Mouse (Mus musculus) lung, embryonic 14.5 days (tissue): Measurements from ENCODE around the gene Dgkd. TPM values are rescaled to one million over a fixed set of nuclear protein-coding genes. Genes with fewer than 3 reads are reported as not detected.
"Not testable (repeated sequence)": the region's sequence is repeated elsewhere in the genome, so short reads cannot be mapped to it uniquely, and the experiment has no call there.

Experiments used
- ATAC-seq: fragments of 200-750 bp; cut with Nextera tagmentation; 2 replicates; pipeline ENCODE4 v1.8.0; 2017; ENCODE audit warnings: mild to moderate bottlenecking, moderate TSS enrichment, moderate library complexity; ENCODE audit not compliant: insufficient read depth
- DNase-seq: peaks from one replicate; pipeline ENCODE4 v3.0.0-alpha.2; 2015
- H3K27ac ChIP-seq: fragments of 300-500 bp; sonication (generic); 2 replicates; pipeline ENCODE4 v1.5.1; 2014; ENCODE audit warnings: low read depth, mild to moderate bottlenecking, moderate library complexity
- H3K27me3 ChIP-seq: fragments of 300-500 bp; sonication (generic); 2 replicates; pipeline ENCODE4 v1.6.1; 2014; ENCODE audit warnings: low read length, control low read depth; ENCODE audit not compliant: insufficient read depth
- H3K36me3 ChIP-seq: fragments of 300-500 bp; sonication (generic); 2 replicates; pipeline ENCODE4 v1.6.1; 2014; ENCODE audit warnings: control low read depth; ENCODE audit not compliant: insufficient read depth
- H3K4me1 ChIP-seq: fragments of 300-500 bp; sonication (generic); 2 replicates; pipeline ENCODE4 v1.6.1; 2014; ENCODE audit warnings: antibody characterized with exemption, control low read depth; ENCODE audit not compliant: insufficient read depth
- H3K4me2 ChIP-seq: fragments of 300-500 bp; sonication (generic); 2 replicates; pipeline ENCODE4 v1.6.1; 2014; ENCODE audit warnings: mild to moderate bottlenecking
- H3K4me3 ChIP-seq: fragments of 300-500 bp; sonication (generic); 2 replicates; pipeline ENCODE4 v1.5.1; 2014; ENCODE audit warnings: low read depth, low read length
- H3K9ac ChIP-seq: fragments of 300-500 bp; sonication (generic); 2 replicates; pipeline ENCODE4 v1.6.1; 2014
- H3K9me3 ChIP-seq: fragments of 300-500 bp; sonication (generic); 2 replicates; pipeline ENCODE4 v1.6.1; 2016; ENCODE audit warnings: low read depth, low read length, control low read depth
- CTCF ChIP-seq: IDR thresholded peaks from 2 replicates; pipeline ENCODE4 v1.5.1; 2016; ENCODE audit warnings: antibody characterized with exemption, low read depth
- WGBS: fragments of 180-500 bp; shearing (Covaris S2); extraction: QIAGEN DNeasy Blood & Tissue Kit; methylation state at CpG from one replicate; pipeline ENCODE4 v1.1.7; 2014; 5-methylcytosine and 5-hydroxymethylcytosine counted together
- polyA plus RNA-seq: library from polyadenylated mRNA; unstranded; fragments of >200 nt; fragmentation: Nextera tagmentation; extraction: Ambion mirVana; gene quantifications from 2 replicates; pipeline ENCODE4 v1.2.1, GENCODE M21; 2014

The Dgkd gene
- polyA plus RNA-seq, 1 experiment from 2014 or later, result 36.1 TPM

GRCm38 (mm10) chr1:87824420-87824995 lies 28.6 kb upstream of the Dgkd start:
- H3K27ac ChIP-seq, result no peak overlapping the region

DNA sequence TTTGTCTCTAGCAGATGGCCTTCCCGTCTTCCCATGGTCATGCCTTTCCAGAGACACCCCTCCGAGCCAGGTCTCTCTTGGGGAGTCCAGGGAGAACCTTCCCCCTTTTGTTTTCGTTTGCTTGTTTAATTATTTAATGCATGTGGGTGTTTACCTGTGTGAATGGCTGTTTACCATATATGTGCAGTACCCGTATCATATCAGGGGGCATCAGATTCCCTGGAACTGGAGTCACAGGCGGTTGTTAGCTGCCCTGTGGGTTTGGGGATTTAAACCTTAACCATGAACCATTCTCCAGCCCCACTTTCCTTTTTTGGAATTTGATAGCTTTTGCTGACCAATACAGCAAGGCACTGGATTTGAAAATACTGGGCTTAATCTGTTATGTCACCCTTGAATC lies 27.8 kb upstream of the Dgkd start:
- 78% methylated on average over 5 of the region's 5 CpGs for WGBS
- ATAC-seq, result no peak

More at GRCm38 (mm10) chr1:87824420-87824995, 28.6 kb upstream of the Dgkd start:
- TF ChIP-seq CTCF, result no peak
- Histone ChIP-seq H3K4me3 (no peak overlapping the region), H3K4me1 (no peaks in the 10 kb centered on the region), H3K9me3 (no peaks in the 10 kb centered on the region), H3K27me3 (no peaks in the 10 kb centered on the region), H3K36me3 (no peaks in the 10 kb centered on the region), H3K9ac (no peak overlapping the region), H3K4me2 (no peak overlapping the region)
- ATAC-seq (no peak), DNase-seq (no peak)
- 82% methylated on average over 10 of the region's 10 CpGs for WGBS

GRCm38 (mm10) chr1:87825991-87826390 lies 27.1 kb upstream of the Dgkd start:
- ATAC-seq (no peak), DNase-seq (no peak)
- H3K4me2 ChIP-seq, result no peak overlapping the region
- H3K36me3 ChIP-seq, result no peaks in the 10 kb centered on the region
- H3K4me1 ChIP-seq, result no peaks in the 10 kb centered on the region
- H3K9me3 ChIP-seq, result no peaks in the 10 kb centered on the region
- no peaks in the 10 kb centered on the region for H3K27me3 ChIP-seq
- no peak overlapping the region for H3K27ac ChIP-seq
- no peak overlapping the region for H3K4me3 ChIP-seq
- TF ChIP-seq CTCF, result no peak
- 84% methylated on average over 6 of the region's 6 CpGs for WGBS
- H3K9ac ChIP-seq, result no peak overlapping the region

More for the DNA sequence above, 27.8 kb upstream of the Dgkd start:
- H3K9ac ChIP-seq, result no peak overlapping the region
- DNase-seq, result no peak
- no peak overlapping the region for H3K4me2 ChIP-seq
- no peaks in the 10 kb centered on the region for H3K9me3 ChIP-seq
- H3K27me3 ChIP-seq, result no peaks in the 10 kb centered on the region
- H3K4me1 ChIP-seq, result no peaks in the 10 kb centered on the region
- TF ChIP-seq CTCF, result no peak
- H3K36me3 ChIP-seq, result no peaks in the 10 kb centered on the region
- H3K27ac ChIP-seq, result no peak overlapping the region
- H3K4me3 ChIP-seq, result no peak overlapping the region

- 62% methylated on average over 2 of the region's 2 CpGs for WGBS
- H3K27me3 ChIP-seq, result no peaks in the 10 kb centered on the region
- no peak overlapping the region for H3K27ac ChIP-seq
- no peak for TF ChIP-seq CTCF
- ATAC-seq, result no peak
- no peaks in the 10 kb centered on the region for H3K9me3 ChIP-seq
- no peak overlapping the region for H3K9ac ChIP-seq
- H3K4me3 ChIP-seq, result no peak overlapping the region
- no peak for DNase-seq
- no peaks in the 10 kb centered on the region for H3K36me3 ChIP-seq
- no peaks in the 10 kb centered on the region for H3K4me1 ChIP-seq
- no peak overlapping the region for H3K4me2 ChIP-seq
Observed at GRCm38 (mm10) chr1:87826474-87826873, 26.6 kb upstream of the Dgkd start.

DNA sequence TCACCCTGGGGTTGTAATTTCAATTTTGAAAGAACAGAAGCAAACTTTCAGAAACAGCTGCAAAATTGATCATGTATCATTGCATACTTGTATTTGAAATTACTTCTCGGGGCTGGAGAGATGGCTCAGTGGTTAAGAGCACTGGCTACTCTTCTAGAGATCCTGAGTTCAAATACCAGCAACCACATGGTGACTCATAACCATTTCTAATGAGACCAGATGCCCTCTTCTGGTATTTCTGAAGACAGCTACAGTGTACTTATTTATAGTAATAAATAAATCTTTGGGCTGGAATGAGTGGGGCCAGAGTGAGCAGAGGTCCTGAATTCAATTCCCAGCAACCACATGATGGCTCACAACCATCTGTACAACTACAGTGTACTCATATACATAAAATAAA lies 25.6 kb upstream of the Dgkd start:
- WGBS, result 73% methylated on average over 1 of the region's 1 CpGs
- ATAC-seq, H3K27me3 ChIP-seq: not testable (repeated sequence)

DNA sequence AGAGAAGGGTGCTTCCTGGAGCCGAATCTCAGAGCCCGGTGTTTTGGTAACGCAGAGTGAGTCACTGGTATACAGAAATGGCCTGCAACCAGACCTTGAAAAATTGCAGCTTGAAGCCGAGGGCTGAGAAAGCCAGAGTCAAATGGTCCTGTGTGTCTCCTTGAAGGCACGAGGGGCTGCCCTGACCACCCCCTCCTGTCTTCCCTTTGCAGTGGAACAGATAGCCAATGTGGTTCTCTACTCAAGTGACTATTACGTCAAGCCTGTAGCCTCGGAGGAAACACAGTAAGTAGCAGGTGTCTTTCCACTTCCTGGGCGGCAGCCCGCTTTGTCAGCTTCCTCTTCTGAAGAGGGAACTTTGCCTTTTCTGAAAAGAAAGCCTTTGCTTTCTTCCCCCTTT lies 24.9 kb upstream of the Dgkd start:
- no peak overlapping the region for H3K27ac ChIP-seq
- WGBS, result 48% methylated on average over 9 of the region's 9 CpGs
- no peak for TF ChIP-seq CTCF
- DNase-seq, result no peak
- H3K9ac ChIP-seq, result no peak overlapping the region
- no peaks in the 10 kb centered on the region for H3K4me1 ChIP-seq
- no peak overlapping the region for H3K4me3 ChIP-seq
- no peaks in the 10 kb centered on the region for H3K9me3 ChIP-seq
- no peaks in the 10 kb centered on the region for H3K36me3 ChIP-seq
- no peak overlapping the region for H3K4me2 ChIP-seq
- no peak for ATAC-seq
- no peaks in the 10 kb centered on the region for H3K27me3 ChIP-seq

More for the DNA sequence above, 25.6 kb upstream of the Dgkd start:
- not testable (repeated sequence) for H3K9ac ChIP-seq, H3K4me3 ChIP-seq, H3K27ac ChIP-seq, H3K4me2 ChIP-seq, H3K9me3 ChIP-seq, H3K36me3 ChIP-seq, DNase-seq, H3K4me1 ChIP-seq

GRCm38 (mm10) chr1:87828926-87829580 lies 24.0 kb upstream of the Dgkd start:
- ATAC-seq, result no peak
- H3K27ac ChIP-seq, result no peak overlapping the region
- H3K9me3 ChIP-seq, result no peaks in the 10 kb centered on the region
- H3K4me1 ChIP-seq, result no peaks in the 10 kb centered on the region
- 33% methylated on average over 7 of the region's 7 CpGs for WGBS
- no peak overlapping the region for H3K9ac ChIP-seq
- no peak for DNase-seq
- H3K4me3 ChIP-seq, result no peak overlapping the region
- TF ChIP-seq CTCF, result no peak
- no peak overlapping the region for H3K4me2 ChIP-seq
- H3K27me3 ChIP-seq, result no peaks in the 10 kb centered on the region
- no peaks in the 10 kb centered on the region for H3K36me3 ChIP-seq
